Mouse (Mus musculus) ES-E14 (cell line): ENCODE measurements around the gene Spred2.

Experiments used
- HCFC1 ChIP-seq: IDR thresholded peaks from 2 replicates; pipeline ENCODE4 v1.6.1; 2012; ENCODE audit warnings: low read length, inconsistent platforms, borderline replicate concordance; ENCODE audit not compliant: insufficient read depth
- MAFK ChIP-seq: IDR thresholded peaks from 2 replicates; pipeline ENCODE4 v1.6.1; 2014; ENCODE audit warnings: mild to moderate bottlenecking, low read depth, low read length, inconsistent platforms; ENCODE audit not compliant: insufficient read depth
- ZNF384 ChIP-seq: IDR thresholded peaks from 2 replicates; pipeline ENCODE4 v1.6.1; 2012; ENCODE audit warnings: low read depth, low read length, inconsistent platforms

DNA sequence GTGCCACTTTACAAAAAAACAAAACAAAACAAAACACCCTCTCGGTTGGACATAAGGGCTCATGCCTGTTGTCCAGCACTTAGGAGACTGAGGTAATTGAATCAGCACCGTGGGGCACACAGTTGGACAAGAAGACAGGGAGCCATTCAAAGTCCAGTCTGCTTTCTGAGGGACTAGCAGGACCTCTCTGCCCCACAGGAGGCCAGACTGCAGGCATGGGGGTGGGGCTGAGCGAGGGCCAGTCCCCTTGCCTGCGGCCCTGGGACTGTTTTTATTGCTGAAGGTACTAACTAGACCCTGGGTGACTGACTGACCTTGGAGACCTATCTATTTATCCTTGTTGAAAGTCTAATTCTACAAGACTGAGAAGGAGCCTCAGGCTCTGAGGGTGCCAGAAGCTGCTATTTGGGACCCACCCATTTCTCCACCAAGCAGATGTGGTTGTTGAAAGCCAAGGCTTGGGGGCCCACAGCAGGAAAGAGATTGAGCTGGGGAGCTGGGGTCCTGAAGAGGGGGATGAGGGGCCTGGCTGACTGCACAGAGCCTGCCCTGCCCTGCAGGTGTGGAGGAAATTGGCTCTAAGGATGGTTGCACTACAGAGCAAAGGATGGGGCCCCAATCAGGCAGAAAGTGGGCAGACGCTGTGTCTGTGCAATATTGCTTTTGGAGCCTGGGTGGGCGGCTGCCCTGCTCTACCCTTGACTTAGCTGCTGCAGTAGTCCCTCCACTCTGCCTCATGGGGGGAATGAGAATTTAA is 117.2 kb downstream of the Spred2 start:
- TF ChIP-seq ZNF384 (no peak), MAFK (no peak), HCFC1 (no peak)
